Mouse (Mus musculus): ENCODE data around the gene Zcchc24.

- TF ChIP-seq CTCF (conservative IDR thresholded peaks at IDR 0.05; ENCODE audit: insufficient read depth, insufficient read length, low read depth, low read length) (no peak), POLR2A (IDR thresholded peaks at IDR 0.05; ENCODE audit: low read depth, low read length) (no peak)
Observed at GRCm38 (mm10) chr14:25710681-25711080, 58.2 kb downstream of the Zcchc24 start.

All from kidney, adult 2 months (tissue).